Mouse (Mus musculus): ENCODE measurements around the gene Poc1a. TPM values are rescaled to one million over a fixed set of nuclear protein-coding genes. Genes with fewer than 3 reads are reported as not detected.

The Poc1a gene
- not detected for polyA plus RNA-seq (2014; fragmentation: Illumina TruSeq; extraction: RNeasy Lipid Tissue Mini Kit (QIAGEN cat#74804); ENCODE audit: low read depth, low replicate concordance)

GRCm38 (mm10) chr9:106280808-106281544, at the start of gene Poc1a:
Gene Poc1a, plus strand, starts transcription at chr9:106281061.

GRCm38 (mm10) chr9:106368112-106368717, 87.4 kb downstream of the Poc1a start, which contains the start of gene Dusp7:
Gene Dusp7, plus strand, starts transcription at chr9:106368632.

Other genes starting within 250 kb of the Poc1a start
- not detected for gene Col6a4, start 184.3 kb upstream of the Poc1a start, polyA plus RNA-seq (2014; fragmentation: Illumina TruSeq; extraction: RNeasy Lipid Tissue Mini Kit (QIAGEN cat#74804); ENCODE audit: low read depth, low replicate concordance)
- 12.8 TPM for gene Glyctk, start 122.9 kb upstream of the Poc1a start, polyA plus RNA-seq (2014; fragmentation: Illumina TruSeq; extraction: RNeasy Lipid Tissue Mini Kit (QIAGEN cat#74804); ENCODE audit: low read depth, low replicate concordance)
- 78.0 TPM for gene Wdr82, start 110.1 kb upstream of the Poc1a start, polyA plus RNA-seq (2014; fragmentation: Illumina TruSeq; extraction: RNeasy Lipid Tissue Mini Kit (QIAGEN cat#74804); ENCODE audit: low read depth, low replicate concordance)
- gene Ppm1m, start 81.3 kb upstream of the Poc1a start, polyA plus RNA-seq (2014; fragmentation: Illumina TruSeq; extraction: RNeasy Lipid Tissue Mini Kit (QIAGEN cat#74804); ENCODE audit: low read depth, low replicate concordance) = 1.5 TPM
- gene Twf2, start 78.0 kb upstream of the Poc1a start, polyA plus RNA-seq (2014; fragmentation: Illumina TruSeq; extraction: RNeasy Lipid Tissue Mini Kit (QIAGEN cat#74804); ENCODE audit: low read depth, low replicate concordance) = not detected
- gene Tlr9, start 58.5 kb upstream of the Poc1a start, polyA plus RNA-seq (2014; fragmentation: Illumina TruSeq; extraction: RNeasy Lipid Tissue Mini Kit (QIAGEN cat#74804); ENCODE audit: low read depth, low replicate concordance) = not detected
- gene Alas1, start 32.4 kb upstream of the Poc1a start, polyA plus RNA-seq (2014; fragmentation: Illumina TruSeq; extraction: RNeasy Lipid Tissue Mini Kit (QIAGEN cat#74804); ENCODE audit: low read depth, low replicate concordance) = 43.8 TPM
- 14.0 TPM for gene Dusp7, start 87.6 kb downstream of the Poc1a start, polyA plus RNA-seq (2014; fragmentation: Illumina TruSeq; extraction: RNeasy Lipid Tissue Mini Kit (QIAGEN cat#74804); ENCODE audit: low read depth, low replicate concordance)
- 24.8 TPM for gene Rpl29, start 148.4 kb downstream of the Poc1a start, polyA plus RNA-seq (2014; fragmentation: Illumina TruSeq; extraction: RNeasy Lipid Tissue Mini Kit (QIAGEN cat#74804); ENCODE audit: low read depth, low replicate concordance)
- gene Acy1, start 157.3 kb downstream of the Poc1a start, polyA plus RNA-seq (2014; fragmentation: Illumina TruSeq; extraction: RNeasy Lipid Tissue Mini Kit (QIAGEN cat#74804); ENCODE audit: low read depth, low replicate concordance) = 8.3 TPM
- 112 TPM for gene Abhd14b, start 166.4 kb downstream of the Poc1a start, polyA plus RNA-seq (2014; fragmentation: Illumina TruSeq; extraction: RNeasy Lipid Tissue Mini Kit (QIAGEN cat#74804); ENCODE audit: low read depth, low replicate concordance)
- 0.73 TPM for gene Abhd14a, start 166.6 kb downstream of the Poc1a start, polyA plus RNA-seq (2014; fragmentation: Illumina TruSeq; extraction: RNeasy Lipid Tissue Mini Kit (QIAGEN cat#74804); ENCODE audit: low read depth, low replicate concordance)
- 2.1 TPM for gene Pcbp4, start 172.2 kb downstream of the Poc1a start, polyA plus RNA-seq (2014; fragmentation: Illumina TruSeq; extraction: RNeasy Lipid Tissue Mini Kit (QIAGEN cat#74804); ENCODE audit: low read depth, low replicate concordance)
- not detected for gene Gpr62, start 184.9 kb downstream of the Poc1a start, polyA plus RNA-seq (2014; fragmentation: Illumina TruSeq; extraction: RNeasy Lipid Tissue Mini Kit (QIAGEN cat#74804); ENCODE audit: low read depth, low replicate concordance)
- gene Rrp9, start 194.9 kb downstream of the Poc1a start, polyA plus RNA-seq (2014; fragmentation: Illumina TruSeq; extraction: RNeasy Lipid Tissue Mini Kit (QIAGEN cat#74804); ENCODE audit: low read depth, low replicate concordance) = 1.5 TPM
- gene Parp3, start 195.9 kb downstream of the Poc1a start, polyA plus RNA-seq (2014; fragmentation: Illumina TruSeq; extraction: RNeasy Lipid Tissue Mini Kit (QIAGEN cat#74804); ENCODE audit: low read depth, low replicate concordance) = 7.8 TPM
- gene Iqcf1, start 218.9 kb downstream of the Poc1a start, polyA plus RNA-seq (2014; fragmentation: Illumina TruSeq; extraction: RNeasy Lipid Tissue Mini Kit (QIAGEN cat#74804); ENCODE audit: low read depth, low replicate concordance) = not detected
- not detected for gene Iqcf5, start 233.5 kb downstream of the Poc1a start, polyA plus RNA-seq (2014; fragmentation: Illumina TruSeq; extraction: RNeasy Lipid Tissue Mini Kit (QIAGEN cat#74804); ENCODE audit: low read depth, low replicate concordance)